ENCODE assay signal across 8 mouse cellular contexts in genomic region chr2:165234613-165235291, GRCm38 (mm10). TPM values are rescaled to one million over a fixed set of nuclear protein-coding genes. Genes with fewer than 3 reads are reported as not detected.
DNase-seq lines count a peak whose midpoint lies in the region; ATAC-seq and TF ChIP-seq lines count a peak whose summit lies in the region.

TSS of gene Cdh22 (minus strand) at chr2:165234853.

- no peaks in the 10 kb centered on the region for H3K27me3 ChIP-seq in cerebellum, adult 2 months (ENCODE audit: control insufficient read depth, insufficient read depth, low read length)
- peaks cover 40% of the 10 kb centered on the region for H3K27me3 ChIP-seq in neural tube, embryonic 14.5 days (ENCODE audit: control insufficient read depth, insufficient read depth, low read length)

- H3K4me2 ChIP-seq in neural tube, embryonic 14.5 days (ENCODE audit: low read depth, low read length) = peak within 1 kb of the TSS; percentile 94

- TF ChIP-seq CTCF in cerebellum, adult 2 months (IDR thresholded peaks at IDR 0.05; ENCODE audit: borderline replicate concordance, insufficient read depth, low read depth, low read length) = peak; percentile 55

- under 1% methylated on average over 42 of the region's 60 CpGs for WGBS in cerebellum, adult 2 months
- under 1% methylated on average over 37 of the region's 60 CpGs for WGBS in neural tube, embryonic 14.5 days

- H3K9me3 ChIP-seq in neural tube, embryonic 14.5 days (ENCODE audit: control insufficient read depth, low read length) = no peaks in the 10 kb centered on the region

- peak within 1 kb of the TSS; percentile 95 for H3K27ac ChIP-seq in cerebellum, adult 2 months (ENCODE audit: insufficient read depth, low read length)
- H3K27ac ChIP-seq in neural tube, embryonic 14.5 days (ENCODE audit: low read depth, low read length) = peak within 1 kb of the TSS; percentile 60

- DNase-seq in NIH3T3 (ENCODE audit: low read depth) = peak; percentile 27
- DNase-seq in cerebellum, adult 2 months = peak; percentile 81 to 87
- peak; percentile 67 for DNase-seq in forelimb bud, embryonic 11.5 days (ENCODE audit: low read depth, low spot score)
- DNase-seq in heart, postnatal 4 days = peak; percentile 76
- peak; percentile 67 for DNase-seq in layer of hippocampus, adult 9-11 months
- peak; percentile 20 to 31 for DNase-seq in lung, adult 18-20 months
- peak; percentile 65 for DNase-seq in thymus, postnatal 4 days

- H3K9ac ChIP-seq in neural tube, embryonic 14.5 days (replicated peaks; ENCODE audit: low read depth, low read length) = peak within 1 kb of the TSS; percentile 72

- H3K4me3 ChIP-seq in cerebellum, adult 2 months (replicated peaks; ENCODE audit: insufficient read depth, low read depth, low read length) = peak within 1 kb of the TSS; percentile 76
- H3K4me3 ChIP-seq in neural tube, embryonic 14.5 days (ENCODE audit: low read depth, low read length) = peak within 1 kb of the TSS; percentile 72

- TF ChIP-seq POLR2A in cerebellum, adult 2 months (IDR thresholded peaks at IDR 0.05; ENCODE audit: borderline replicate concordance, insufficient read depth, low read length) = peak; percentile 57

- peak; percentile 84 for ATAC-seq in neural tube, embryonic 14.5 days (ENCODE audit: low read depth)

- H3K36me3 ChIP-seq in neural tube, embryonic 14.5 days (ENCODE audit: control insufficient read depth, insufficient read depth, low read length) = no peaks in the 10 kb centered on the region

- H3K4me1 ChIP-seq in cerebellum, adult 2 months (ENCODE audit: control insufficient read depth, insufficient read depth, low read length) = peaks cover 23% of the 10 kb centered on the region
- H3K4me1 ChIP-seq in neural tube, embryonic 14.5 days (ENCODE audit: control insufficient read depth, insufficient read depth, low read length) = peaks cover 13% of the 10 kb centered on the region; the same call in 1 of the 2 replicates

RNA-seq across cellular contexts. Expression of gene Cdh22, which starts in this region (rescaled TPM):
- 51.9 and 56.3 TPM in 2 replicates for polyA plus RNA-seq in cerebellum, adult 2 months (2012; rRNA removed)
- under 1 TPM; 0.24 to 0.27 TPM for total RNA-seq in heart, postnatal 4 days (2021)
- 9.0 and 10.5 TPM in 2 replicates for polyA plus RNA-seq in neural tube, embryonic 14.5 days (2014; fragmentation: Nextera tagmentation; extraction: Ambion mirVana)

Comparison
In these comparisons a context has a peak if more than half of its experiments do, and no peak if none do; other contexts are left out.
1. Peak in every context shown above with its lines: DNase-seq, ATAC-seq, H3K4me3 ChIP-seq and H3K27ac ChIP-seq.
2. Peak in DNase-seq in heart, postnatal 4 days; RNA of the gene not detected or under 1 TPM.
3. DNase-seq: peak in every context shown above with its lines; median percentile 84 in cerebellum, adult 2 months; 76 in heart, postnatal 4 days; 67 in forelimb bud, embryonic 11.5 days; 67 in layer of hippocampus, adult 9-11 months; 65 in thymus, postnatal 4 days; 27 in NIH3T3; 26 in lung, adult 18-20 months.